Mouse (Mus musculus) kidney, embryonic 15.5 days (tissue): ENCODE measurements at regions not wholly inside any gene's neighbourhood (a gene's known extent, or its start where the extent isn't known, plus 50 kb on each side); places are given as distances from the start of the nearest gene placed in this dataset.

Experiments
- ATAC-seq: fragments of 200-750 bp; cut with Nextera tagmentation; replicated peaks from 2 replicates; pipeline ENCODE4 v1.8.0; 2017; ENCODE audit warnings: moderate TSS enrichment; ENCODE audit not compliant: low FRiP score
- H3K27ac ChIP-seq: fragments of 300-500 bp; sonication (generic); 2 replicates; pipeline ENCODE4 v1.5.1; 2015; ENCODE audit warnings: mild to moderate bottlenecking, inconsistent platforms
- H3K27me3 ChIP-seq: fragments of 300-500 bp; sonication (generic); 2 replicates; pipeline ENCODE4 v1.6.1; 2015; ENCODE audit warnings: inconsistent platforms
- H3K36me3 ChIP-seq: fragments of 300-500 bp; sonication (generic); 2 replicates; pipeline ENCODE4 v1.6.1; 2015; ENCODE audit warnings: inconsistent platforms
- H3K4me1 ChIP-seq: fragments of 300-500 bp; sonication (generic); 2 replicates; pipeline ENCODE4 v1.6.1; 2015; ENCODE audit warnings: inconsistent platforms
- H3K4me2 ChIP-seq: fragments of 300-500 bp; sonication (generic); 2 replicates; pipeline ENCODE4 v1.6.1; 2015; ENCODE audit warnings: moderate library complexity, mild to moderate bottlenecking, inconsistent platforms
- H3K4me3 ChIP-seq: fragments of 300-500 bp; sonication (generic); replicated peaks from 2 replicates; pipeline ENCODE4 v1.5.1; 2015; ENCODE audit warnings: mild to moderate bottlenecking, inconsistent platforms
- H3K9ac ChIP-seq: fragments of 300-500 bp; sonication (generic); 2 replicates; pipeline ENCODE4 v1.6.1; 2015; ENCODE audit warnings: mild to moderate bottlenecking, inconsistent platforms
- H3K9me3 ChIP-seq: fragments of 300-500 bp; sonication (generic); replicated peaks from 2 replicates; pipeline ENCODE4 v1.6.1; 2016; ENCODE audit warnings: inconsistent platforms
- WGBS: fragments of 180-500 bp; shearing (Covaris S2); methylation state at CpG from one replicate; pipeline ENCODE4 v1.1.7; 2015; ENCODE audit warnings: mixed read lengths; 5-methylcytosine and 5-hydroxymethylcytosine counted together

DNA sequence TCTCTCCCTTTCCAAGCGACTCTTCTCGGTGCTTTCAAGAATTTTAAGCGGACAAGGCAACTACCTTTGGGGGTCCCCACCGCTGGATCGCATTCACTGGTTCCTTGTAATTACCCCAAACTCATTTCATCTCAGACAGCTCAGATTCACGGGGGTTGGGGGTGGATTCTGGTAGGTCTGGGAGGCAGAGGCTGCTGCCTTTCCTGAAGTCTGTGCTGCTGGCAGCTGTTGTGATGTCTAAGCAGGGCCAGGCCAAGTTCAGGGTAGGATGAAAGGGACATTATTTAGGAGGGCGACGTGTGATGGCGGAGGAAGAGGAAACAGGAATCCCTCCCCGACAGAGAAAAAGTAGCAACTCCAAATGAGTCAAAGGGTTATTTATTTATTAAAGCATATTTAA, 102.8 kb upstream of the Tmem45b start:
- Histone ChIP-seq H3K4me1 (no peaks in the 10 kb centered on the region), H3K27me3 (no peaks in the 10 kb centered on the region), H3K9ac (no peak overlapping the region), H3K4me3 (no peak overlapping the region), H3K9me3 (no peaks in the 10 kb centered on the region), H3K36me3 (no peaks in the 10 kb centered on the region), H3K4me2 (no peak overlapping the region), H3K27ac (no peak overlapping the region)
- ATAC-seq: no peak
- WGBS: 70% methylated on average over 10 of the region's 10 CpGs

DNA sequence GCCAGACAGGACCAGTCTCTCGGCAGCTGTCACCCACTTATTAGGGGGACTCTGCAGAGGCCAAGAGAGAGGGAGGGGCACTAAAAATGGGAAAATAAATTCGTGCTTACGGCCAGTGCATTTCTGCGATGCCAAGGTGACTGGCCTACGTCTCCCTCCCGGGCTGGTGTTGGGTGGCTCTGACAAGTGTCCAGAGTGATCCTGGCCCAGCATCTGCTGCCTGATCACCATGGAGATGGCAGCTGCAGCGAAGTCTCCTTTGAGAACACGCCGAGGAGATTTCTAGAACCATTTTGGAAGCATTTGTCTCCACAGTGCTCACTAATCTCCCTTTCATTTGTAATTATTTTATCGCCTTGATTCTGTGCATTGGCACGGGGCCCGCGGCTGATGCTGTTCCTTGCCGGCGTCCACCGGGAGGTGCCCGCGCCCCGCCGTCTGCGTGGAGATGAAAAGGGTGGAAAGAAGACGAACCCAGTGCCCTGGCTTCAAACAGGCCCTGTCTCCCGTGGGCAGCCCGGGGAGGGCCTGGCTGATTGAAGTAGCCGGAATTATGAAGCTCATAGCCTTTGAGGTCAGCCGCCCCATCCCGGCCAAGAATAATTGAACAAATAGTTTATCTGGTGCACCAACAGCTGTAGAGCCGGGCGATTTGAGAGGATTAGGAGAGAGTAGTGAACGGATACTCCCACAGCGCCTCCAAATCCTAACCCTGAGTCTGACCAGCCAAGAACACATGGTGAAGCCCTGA, 102.2 kb upstream of the Tmem45b start:
- Histone ChIP-seq H3K9me3 (no peaks in the 10 kb centered on the region), H3K27me3 (no peaks in the 10 kb centered on the region), H3K27ac (no peak overlapping the region), H3K4me2 (no peak overlapping the region), H3K36me3 (no peaks in the 10 kb centered on the region), H3K4me3 (no peak overlapping the region), H3K9ac (no peak overlapping the region), H3K4me1 (no peaks in the 10 kb centered on the region)
- ATAC-seq: no peak
- WGBS: 75% methylated on average over 31 of the region's 31 CpGs

DNA sequence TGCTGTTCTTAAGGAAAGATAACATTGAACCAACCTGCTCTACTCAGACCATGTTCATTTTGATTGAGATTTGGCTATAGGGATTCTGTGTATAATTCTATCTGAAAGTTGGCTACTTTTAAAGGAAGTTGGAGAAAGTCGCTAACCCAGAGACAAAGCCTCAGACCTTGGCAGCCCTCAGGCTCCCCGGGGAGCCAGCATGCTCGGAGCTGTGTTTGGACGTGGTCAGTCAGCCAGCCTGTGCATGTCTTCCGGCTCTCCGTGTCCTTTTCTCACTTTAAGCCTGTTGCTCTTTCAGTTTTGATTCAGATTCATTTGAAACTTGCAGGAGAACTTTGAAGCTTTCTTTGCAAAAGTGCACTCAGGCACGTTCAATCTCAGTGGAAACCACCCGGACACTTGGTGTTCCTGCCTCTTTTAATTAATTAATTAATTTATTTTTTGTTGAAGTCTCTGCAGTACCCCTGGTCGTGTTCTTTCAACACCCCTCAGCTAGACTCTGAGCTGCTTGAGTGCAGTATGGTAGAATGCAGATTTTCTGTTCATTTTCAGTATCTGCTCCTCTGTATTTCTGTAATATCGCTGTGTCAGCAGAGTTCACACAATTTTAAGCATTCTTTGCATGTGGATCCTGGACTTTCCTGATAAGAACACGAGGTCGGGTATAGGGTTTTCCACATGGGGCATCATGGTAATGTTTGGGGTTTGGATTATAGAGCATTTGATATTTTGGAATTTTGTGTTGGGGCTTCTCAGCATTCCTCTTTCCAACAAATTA, 100.9 kb upstream of the Tmem45b start:
- no peaks in the 10 kb centered on the region for H3K9me3 ChIP-seq
- no peak overlapping the region for H3K4me2 ChIP-seq
- no peak overlapping the region for H3K27ac ChIP-seq
- WGBS: 69% methylated on average over 12 of the region's 12 CpGs
- H3K27me3 ChIP-seq: peaks cover 4% of the 10 kb centered on the region; the same call in 1 of the 2 replicates
- H3K9ac ChIP-seq: no peak overlapping the region
- ATAC-seq: no peak
- H3K36me3 ChIP-seq: no peaks in the 10 kb centered on the region
- no peak overlapping the region for H3K4me3 ChIP-seq
- H3K4me1 ChIP-seq: no peaks in the 10 kb centered on the region

DNA sequence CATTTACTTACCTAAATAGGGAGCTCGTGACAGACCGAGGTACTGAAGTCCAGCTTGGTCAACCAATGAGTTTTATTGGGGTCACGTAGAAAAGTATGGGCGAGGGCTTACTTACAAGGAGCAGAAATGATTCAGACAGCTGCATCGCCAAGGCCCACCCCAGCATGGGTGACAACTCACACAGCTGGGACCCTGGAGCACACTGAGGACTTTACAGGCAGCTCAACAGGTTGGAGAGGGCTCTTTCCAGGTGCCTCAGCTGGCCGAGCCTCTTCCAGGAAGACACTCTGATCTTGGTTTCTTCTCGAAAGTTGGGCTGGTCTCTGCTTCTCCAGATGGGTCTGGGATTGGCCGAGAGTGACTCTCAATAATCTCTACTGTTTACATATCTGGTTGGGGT, 99.3 kb upstream of the Tmem45b start:
- ATAC-seq: no peak
- Histone ChIP-seq H3K36me3 (no peaks in the 10 kb centered on the region), H3K4me1 (peaks cover 5% of the 10 kb centered on the region), H3K9me3 (no peaks in the 10 kb centered on the region), H3K4me2 (no peak overlapping the region), H3K27me3 (peaks cover 10% of the 10 kb centered on the region; the same call in 1 of the 2 replicates), H3K27ac (no peak overlapping the region), H3K9ac (no peak overlapping the region), H3K4me3 (no peak overlapping the region)
- 94% methylated on average over 8 of the region's 8 CpGs for WGBS

DNA sequence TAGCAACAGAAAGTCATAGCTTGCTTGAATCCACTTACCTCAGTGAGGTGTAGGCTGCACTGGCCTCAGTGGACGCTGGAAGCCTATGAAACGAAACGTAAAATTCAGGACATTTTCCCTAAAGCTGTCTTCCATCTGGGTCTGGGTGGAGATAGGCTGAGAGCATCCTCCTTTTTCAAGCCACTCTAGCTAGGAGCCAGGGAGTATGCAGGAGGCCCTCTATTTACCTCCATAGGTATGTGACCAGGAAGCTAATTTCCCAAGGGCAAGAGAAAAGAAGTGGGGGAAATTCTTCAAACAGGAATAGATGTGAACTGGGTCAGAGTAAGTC, 95.9 kb upstream of the Tmem45b start:
- Histone ChIP-seq H3K36me3 (no peaks in the 10 kb centered on the region), H3K4me3 (no peak overlapping the region), H3K9me3 (no peaks in the 10 kb centered on the region), H3K9ac (no peak overlapping the region), H3K4me1 (peaks cover 5% of the 10 kb centered on the region), H3K4me2 (no peak overlapping the region), H3K27me3 (peaks cover 11% of the 10 kb centered on the region; the same call in 1 of the 2 replicates), H3K27ac (no peak overlapping the region)
- 85% methylated on average over 3 of the region's 3 CpGs for WGBS
- ATAC-seq: no peak

DNA sequence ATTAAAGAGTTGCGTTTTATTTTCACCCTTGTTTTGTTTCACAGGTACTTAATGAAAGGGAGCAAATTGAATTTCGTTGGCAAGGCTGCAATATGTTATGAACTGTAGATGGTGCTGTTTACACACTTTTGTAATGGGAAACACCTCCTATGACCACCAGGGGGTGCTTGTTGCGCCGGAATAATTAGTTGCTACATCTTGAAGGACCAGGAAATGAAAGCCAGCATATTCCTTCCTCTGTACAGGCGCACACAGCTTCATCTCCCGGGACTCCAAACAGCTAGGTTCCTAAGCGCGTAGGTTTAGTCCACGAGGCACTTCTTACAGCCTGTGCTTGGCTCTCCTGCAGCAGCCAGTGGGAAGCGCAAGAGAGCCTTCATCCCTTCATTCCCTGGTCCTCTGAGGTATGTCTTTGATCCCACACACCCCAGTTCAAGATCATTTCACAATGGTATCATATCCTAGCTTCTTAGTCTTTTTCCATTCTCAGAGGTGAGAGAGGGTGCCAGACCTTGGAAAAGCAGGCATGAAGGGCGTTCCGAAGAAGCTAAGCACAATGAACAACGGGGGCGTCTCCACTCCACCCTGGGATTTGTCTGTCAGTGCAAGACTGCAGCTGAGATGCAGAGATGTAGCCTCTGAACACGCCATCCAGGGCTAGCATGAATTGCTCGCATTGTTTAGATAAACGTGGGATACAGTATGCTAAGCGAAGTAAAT, 95.4 kb upstream of the Tmem45b start:
- H3K9ac ChIP-seq: 0 out of 2 replicates have a peak overlapping the region, but pooled peaks have one; percentile 36
- 34% methylated on average over 18 of the region's 18 CpGs for WGBS
- no peak overlapping the region for H3K27ac ChIP-seq
- peaks cover 11% of the 10 kb centered on the region; the same call in 1 of the 2 replicates for H3K27me3 ChIP-seq
- H3K4me3 ChIP-seq: peak overlapping the region; percentile 31
- peaks cover 5% of the 10 kb centered on the region for H3K4me1 ChIP-seq
- no peaks in the 10 kb centered on the region for H3K36me3 ChIP-seq
- ATAC-seq: no peak; the same call in 1 of the 2 replicates
- H3K4me2 ChIP-seq: peak overlapping the region; percentile 65
- H3K9me3 ChIP-seq: no peaks in the 10 kb centered on the region

DNA sequence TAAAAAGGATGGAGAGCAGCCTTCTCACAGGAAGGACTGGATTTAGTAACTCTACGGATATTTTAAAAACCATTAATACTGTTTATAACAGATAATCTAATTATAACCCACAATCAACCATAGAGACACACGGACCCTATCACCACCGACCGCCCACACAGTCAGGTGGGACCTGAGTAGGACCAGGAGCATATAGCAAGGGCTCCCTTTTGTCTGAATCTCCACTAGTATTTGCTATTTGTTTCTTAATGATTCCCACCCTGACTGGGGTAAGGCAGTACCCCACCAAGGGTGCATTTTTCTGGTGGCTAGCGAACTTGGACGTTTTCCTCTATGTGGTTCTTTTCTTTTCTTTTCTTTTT, 79.4 kb upstream of the Tmem45b start:
- H3K27me3 ChIP-seq: no peaks in the 10 kb centered on the region
- no peak overlapping the region for H3K27ac ChIP-seq
- no peak overlapping the region for H3K4me2 ChIP-seq
- H3K4me3 ChIP-seq: no peak overlapping the region
- no peaks in the 10 kb centered on the region for H3K36me3 ChIP-seq
- no peak for ATAC-seq
- peaks cover 6% of the 10 kb centered on the region; the same call in 1 of the 2 replicates for H3K4me1 ChIP-seq
- WGBS: 71% methylated on average over 6 of the region's 6 CpGs
- H3K9me3 ChIP-seq: no peaks in the 10 kb centered on the region
- H3K9ac ChIP-seq: no peak overlapping the region

DNA sequence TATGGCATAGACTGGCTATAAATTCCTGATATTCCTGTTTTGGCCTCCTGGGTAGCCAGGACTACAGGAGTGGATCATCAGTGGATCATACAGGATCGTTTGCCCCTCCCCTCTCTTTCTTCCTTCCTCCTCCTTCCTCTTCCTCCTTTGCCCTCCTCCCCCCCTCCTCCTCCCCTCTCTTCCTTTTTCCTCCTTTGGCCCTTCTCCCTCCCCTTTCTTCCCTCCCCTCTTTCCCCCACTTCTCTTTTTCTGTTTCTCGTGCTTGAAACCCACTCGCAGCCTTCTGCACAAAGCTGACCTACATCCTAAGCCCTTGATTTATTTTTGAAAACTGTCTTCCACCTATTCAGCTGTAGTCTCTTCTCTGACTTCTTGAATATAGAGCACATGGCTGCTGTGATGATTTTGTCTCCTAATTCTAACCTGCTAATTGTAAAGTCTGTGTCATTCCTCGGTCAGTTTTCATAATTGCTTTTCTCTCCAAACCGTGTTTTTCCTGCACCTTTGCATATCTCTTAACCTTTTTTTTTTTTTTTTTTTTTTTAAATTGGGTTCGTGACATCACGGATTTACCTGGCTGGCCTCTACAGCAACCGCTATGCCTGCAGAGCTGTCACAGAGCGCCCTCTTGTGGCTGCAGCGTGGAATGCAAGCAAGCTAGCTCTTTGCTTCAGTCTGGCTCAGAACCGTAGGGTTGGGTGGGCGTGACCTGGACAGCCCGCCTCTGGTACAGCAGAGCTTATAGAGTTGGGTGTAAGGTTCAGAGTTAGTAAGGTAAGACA, 78.8 kb upstream of the Tmem45b start:
- peaks cover 6% of the 10 kb centered on the region; the same call in 1 of the 2 replicates for H3K4me1 ChIP-seq
- no peak overlapping the region for H3K9ac ChIP-seq
- no peak overlapping the region for H3K27ac ChIP-seq
- no peaks in the 10 kb centered on the region for H3K9me3 ChIP-seq
- H3K27me3 ChIP-seq: no peaks in the 10 kb centered on the region
- H3K36me3 ChIP-seq: no peaks in the 10 kb centered on the region
- 9% methylated on average over 13 of the region's 13 CpGs for WGBS
- H3K4me3 ChIP-seq: no peak overlapping the region
- H3K4me2 ChIP-seq: no peak overlapping the region
- ATAC-seq: peak; percentile 64

DNA sequence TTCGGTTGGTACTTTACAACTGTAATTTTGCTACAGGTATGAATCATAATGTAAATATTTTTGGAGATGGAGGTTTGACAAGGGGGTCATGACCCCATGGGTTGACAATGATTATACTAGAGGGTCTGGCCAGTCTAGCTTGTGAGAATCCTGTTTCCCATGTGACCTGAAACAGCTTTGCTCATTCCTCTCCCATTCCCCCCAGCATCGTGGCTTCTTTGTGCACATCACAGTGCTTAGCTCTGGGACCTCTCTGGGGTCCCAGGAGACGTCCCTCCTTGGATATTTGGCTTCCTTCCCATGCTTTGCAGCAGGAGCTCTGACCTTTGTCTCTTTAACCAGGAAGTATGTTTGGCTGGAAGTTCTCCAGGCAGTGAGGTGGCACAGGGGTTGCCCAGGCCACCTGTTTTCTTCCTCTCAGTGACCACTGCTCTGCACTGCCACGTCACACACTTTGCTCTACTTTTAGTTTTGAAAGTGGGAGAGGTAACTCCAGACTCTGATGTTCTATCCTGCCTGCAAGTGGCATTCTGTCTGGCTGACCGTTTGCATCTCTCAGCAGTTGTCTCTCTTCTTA, 77.4 kb upstream of the Tmem45b start:
- Histone ChIP-seq H3K9ac (no peak overlapping the region), H3K27me3 (no peaks in the 10 kb centered on the region), H3K4me1 (peaks cover 6% of the 10 kb centered on the region; the same call in 1 of the 2 replicates), H3K9me3 (no peaks in the 10 kb centered on the region), H3K36me3 (no peaks in the 10 kb centered on the region), H3K4me3 (no peak overlapping the region), H3K27ac (peak overlapping the region; percentile 54; the same call in 1 of the 2 replicates), H3K4me2 (no peak overlapping the region)
- no peak for ATAC-seq
- WGBS: 55% methylated on average over 5 of the region's 5 CpGs

DNA sequence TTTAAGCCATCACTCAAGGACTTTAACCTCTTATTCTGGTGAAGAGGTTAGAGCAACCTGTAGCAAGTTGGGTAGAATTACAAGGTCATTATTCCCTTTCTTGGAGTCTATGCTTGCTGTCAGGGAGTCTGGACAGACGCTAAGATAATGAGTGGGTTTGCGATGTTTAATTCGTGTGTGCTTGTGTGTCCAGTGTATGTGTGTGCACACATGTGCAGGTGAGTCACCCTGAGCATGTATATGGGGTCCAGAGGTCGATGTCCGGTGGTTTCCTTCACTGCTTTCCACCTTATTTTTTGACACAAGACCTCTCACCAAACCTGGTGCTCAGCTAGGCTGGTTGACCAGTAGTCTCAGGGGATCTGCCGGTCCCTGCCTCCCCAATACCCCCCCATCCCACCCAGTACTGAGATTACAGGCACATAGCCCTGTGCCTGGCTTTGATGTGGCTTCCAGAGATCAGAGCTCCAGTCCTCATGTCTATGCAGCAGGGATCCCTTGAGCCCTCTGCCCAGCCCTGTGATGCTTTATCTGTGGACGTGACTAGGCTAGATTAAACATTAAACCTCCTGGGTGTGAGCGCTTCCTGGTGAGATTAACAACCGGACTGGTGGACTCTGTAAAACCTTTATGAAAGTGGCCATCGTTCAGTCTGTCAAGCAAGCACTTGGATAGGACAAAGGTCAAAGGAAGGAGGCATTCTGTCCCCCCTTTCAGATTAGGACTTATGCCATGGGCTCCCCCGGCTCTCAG, 74.4 kb upstream of the Tmem45b start:
- no peak overlapping the region for H3K4me3 ChIP-seq
- H3K9ac ChIP-seq: no peak overlapping the region
- H3K27ac ChIP-seq: no peak overlapping the region
- H3K4me1 ChIP-seq: peaks cover 6% of the 10 kb centered on the region; the same call in 1 of the 2 replicates
- 70% methylated on average over 11 of the region's 11 CpGs for WGBS
- H3K4me2 ChIP-seq: no peak overlapping the region
- no peaks in the 10 kb centered on the region for H3K36me3 ChIP-seq
- ATAC-seq: no peak
- no peaks in the 10 kb centered on the region for H3K9me3 ChIP-seq
- H3K27me3 ChIP-seq: no peaks in the 10 kb centered on the region

DNA sequence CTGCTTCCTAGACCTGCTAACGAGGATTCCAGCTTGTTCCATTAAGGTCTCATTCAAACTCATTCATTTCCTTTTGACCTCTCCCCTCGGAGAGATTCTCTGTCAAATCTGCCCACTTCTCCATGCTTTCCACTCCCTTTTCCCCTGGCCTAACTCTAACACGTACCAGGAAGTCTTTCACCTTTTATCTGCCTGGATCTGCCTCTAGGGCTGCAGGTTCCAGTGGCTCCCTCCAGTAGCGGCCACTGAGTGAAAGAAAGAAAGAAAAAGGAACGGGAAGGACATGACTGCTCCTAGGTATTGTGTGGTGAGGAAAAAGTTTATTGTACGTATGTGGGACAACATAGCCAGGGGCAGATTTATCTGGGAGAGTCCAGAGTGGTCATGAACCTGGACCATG, 64.8 kb upstream of the Tmem45b start:
- Histone ChIP-seq H3K27ac (no peak overlapping the region), H3K4me3 (no peak overlapping the region), H3K27me3 (no peaks in the 10 kb centered on the region), H3K9me3 (no peaks in the 10 kb centered on the region), H3K9ac (no peak overlapping the region), H3K4me2 (no peak overlapping the region), H3K4me1 (peaks cover 5% of the 10 kb centered on the region; the same call in 1 of the 2 replicates), H3K36me3 (no peaks in the 10 kb centered on the region)
- ATAC-seq: no peak
- WGBS: 60% methylated on average over 6 of the region's 6 CpGs
